13 mouse cellular contexts compared by ENCODE assay signal in genomic region chr11:36168921-36169537, GRCm38 (mm10).
DNase-seq lines count a peak whose midpoint lies in the region; ATAC-seq lines count a peak whose summit lies in the region.
"Had no signal": no experiment of that assay in that cellular context is flagged by ENCODE, and none has a peak within 500 bp of the region (broad histone marks: within the 10 kb centered on the region; RNA-seq: fewer than 3 reads in every experiment).

No protein-coding gene starts in this region.

- no peak overlapping the region for H3K4me2 ChIP-seq in heart, embryonic 12.5 days
- no peak overlapping the region for H3K4me2 ChIP-seq in lung, embryonic 15.5 days
- no peak overlapping the region for H3K4me2 ChIP-seq in forebrain, embryonic 15.5 days (replicated peaks)
- no peak overlapping the region for H3K4me2 ChIP-seq in midbrain, embryonic 16.5 days (ENCODE audit: low read length)

- H3K4me3 ChIP-seq in heart, embryonic 12.5 days, result no peak overlapping the region
- H3K4me3 ChIP-seq in lung, embryonic 15.5 days, result no peak overlapping the region
- H3K4me3 ChIP-seq in forebrain, embryonic 15.5 days, result no peak overlapping the region
- H3K4me3 ChIP-seq in midbrain, embryonic 16.5 days (ENCODE audit: low read depth, low read length), result no peak overlapping the region
- H3K4me3 ChIP-seq: megakaryocyte, embryonic 14.5 days had no signal

- peak; percentile 85 for DNase-seq in heart, adult 11 months
- DNase-seq in lung, adult 18-20 months, result no peak
- DNase-seq in lung, postnatal 10 days, result peak; percentile 22
- no peak for DNase-seq in thymus, adult 18-20 months
- DNase-seq: cerebellum, adult 18-20 months; right cerebral cortex, postnatal 4 days; thymus, postnatal 25 days had no signal

- H3K36me3 ChIP-seq in heart, embryonic 12.5 days, result no peaks in the 10 kb centered on the region
- no peaks in the 10 kb centered on the region for H3K36me3 ChIP-seq in lung, embryonic 15.5 days
- H3K36me3 ChIP-seq in forebrain, embryonic 15.5 days, result no peaks in the 10 kb centered on the region
- peaks cover 4% of the 10 kb centered on the region; the same call in 1 of the 2 replicates for H3K36me3 ChIP-seq in midbrain, embryonic 16.5 days (ENCODE audit: control insufficient read depth, insufficient read depth, low read length)
- H3K36me3 ChIP-seq: G1E had no signal

- no peaks in the 10 kb centered on the region for H3K4me1 ChIP-seq in heart, embryonic 12.5 days (replicated peaks)
- H3K4me1 ChIP-seq in lung, embryonic 15.5 days, result no peaks in the 10 kb centered on the region
- H3K4me1 ChIP-seq in forebrain, embryonic 15.5 days, result peaks cover 7% of the 10 kb centered on the region
- no peaks in the 10 kb centered on the region for H3K4me1 ChIP-seq in midbrain, embryonic 16.5 days (ENCODE audit: control insufficient read depth, insufficient read depth, low read length)
- H3K4me1 ChIP-seq: megakaryocyte, embryonic 14.5 days had no signal

- no peak for ATAC-seq in heart, embryonic 12.5 days (ENCODE audit: insufficient number of reproducible peaks, low FRiP score)
- peak; percentile 93 for ATAC-seq in lung, embryonic 15.5 days (ENCODE audit: borderline replicate concordance, extremely low read depth, low FRiP score, low TSS enrichment)
- ATAC-seq in forebrain, embryonic 15.5 days (replicated peaks), result peak; percentile 75
- no peak for ATAC-seq in midbrain, embryonic 16.5 days

- no peak overlapping the region for H3K9ac ChIP-seq in heart, embryonic 12.5 days
- H3K9ac ChIP-seq in lung, embryonic 15.5 days, result no peak overlapping the region
- no peak overlapping the region for H3K9ac ChIP-seq in forebrain, embryonic 15.5 days (replicated peaks)
- H3K9ac ChIP-seq in midbrain, embryonic 16.5 days (ENCODE audit: low read depth, low read length), result no peak overlapping the region

- H3K9me3 ChIP-seq in heart, embryonic 12.5 days (replicated peaks), result no peaks in the 10 kb centered on the region
- no peaks in the 10 kb centered on the region for H3K9me3 ChIP-seq in lung, embryonic 15.5 days
- no peaks in the 10 kb centered on the region for H3K9me3 ChIP-seq in forebrain, embryonic 15.5 days
- no peaks in the 10 kb centered on the region for H3K9me3 ChIP-seq in midbrain, embryonic 16.5 days (replicated peaks; ENCODE audit: control insufficient read depth, low read length, poor library complexity, severe bottlenecking)

- no peak overlapping the region for H3K27ac ChIP-seq in heart, embryonic 12.5 days (ENCODE audit: poor library complexity, severe bottlenecking)
- peak overlapping the region; percentile 35 for H3K27ac ChIP-seq in lung, embryonic 15.5 days
- H3K27ac ChIP-seq in forebrain, embryonic 15.5 days (replicated peaks), result no peak overlapping the region
- no peak overlapping the region for H3K27ac ChIP-seq in midbrain, embryonic 16.5 days (ENCODE audit: low read length)

- H3K27me3 ChIP-seq in heart, embryonic 12.5 days (replicated peaks), result no peaks in the 10 kb centered on the region
- no peaks in the 10 kb centered on the region for H3K27me3 ChIP-seq in lung, embryonic 15.5 days
- H3K27me3 ChIP-seq in forebrain, embryonic 15.5 days, result no peaks in the 10 kb centered on the region; the same call in 1 of the 2 replicates
- H3K27me3 ChIP-seq in midbrain, embryonic 16.5 days (ENCODE audit: control insufficient read depth, insufficient read depth, low read depth, low read length), result no peaks in the 10 kb centered on the region
- H3K27me3 ChIP-seq: megakaryocyte, embryonic 14.5 days had no signal

- 86% methylated on average over 6 of the region's 6 CpGs for WGBS in heart, embryonic 12.5 days
- WGBS in lung, embryonic 15.5 days, result 47% methylated on average over 6 of the region's 6 CpGs
- 62% methylated on average over 6 of the region's 6 CpGs for WGBS in forebrain, embryonic 15.5 days
- WGBS in midbrain, embryonic 16.5 days, result 93% methylated on average over 6 of the region's 6 CpGs

Comparison
In these comparisons a context has a peak if more than half of its experiments do, and no peak if none do; other contexts are left out.
1. DNase-seq: peak in heart, adult 11 months (single experiment) and lung, postnatal 10 days (single experiment); none in lung, adult 18-20 months (0 of 2) and thymus, adult 18-20 months (0 of 2).
2. ATAC-seq: peak in lung, embryonic 15.5 days (single experiment) and forebrain, embryonic 15.5 days (single experiment); none in heart, embryonic 12.5 days (single experiment) and midbrain, embryonic 16.5 days (single experiment).